Comparison of ENCODE assay signal across 16 mouse cellular contexts in the genomic region with DNA sequence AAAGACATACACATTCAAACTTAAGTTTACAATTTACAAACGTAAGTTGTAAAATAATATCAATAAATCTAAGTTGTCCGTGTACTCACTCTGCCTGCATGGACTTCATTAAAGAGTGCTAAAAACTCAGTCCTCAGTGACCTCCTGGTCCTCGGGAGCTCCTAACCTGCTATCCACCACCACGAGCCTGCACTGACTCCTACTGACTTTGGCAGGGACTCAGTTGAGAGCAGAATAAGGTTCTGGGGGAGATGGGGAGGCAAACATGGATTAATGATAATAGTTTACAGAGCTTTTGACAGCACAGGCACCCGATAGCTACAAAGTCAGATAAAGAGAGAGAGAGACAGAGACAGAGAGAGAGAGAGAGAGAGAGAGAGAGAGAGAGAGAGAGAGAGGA.
"Had no signal": no experiment of that assay in that cellular context is flagged by ENCODE, and none has a peak within 500 bp of the region (broad histone marks: within the 10 kb centered on the region; RNA-seq: fewer than 3 reads in every experiment).

No protein-coding gene starts in this region.

- H3K4me2 ChIP-seq: neural tube, embryonic 13.5 days; neural tube, embryonic 15.5 days; stomach, embryonic 15.5 days had no signal

- H3K9ac ChIP-seq: neural tube, embryonic 13.5 days; neural tube, embryonic 15.5 days; stomach, embryonic 15.5 days had no signal

- H3K27ac ChIP-seq: neural tube, embryonic 13.5 days; neural tube, embryonic 15.5 days; stomach, embryonic 15.5 days; stomach, postnatal 0 days had no signal

- DNase-seq: retina, postnatal 1 day; right cerebral cortex, adult 18-20 months; right cerebral cortex, postnatal 14 days; right cerebral cortex, postnatal 25 days; right cerebral cortex, postnatal 4 days; spleen, adult 18-20 months; thymus, adult 18-20 months; thymus, adult 2 months; thymus, postnatal 14 days; thymus, postnatal 25 days; thymus, postnatal 36 days; thymus, postnatal 4 days had no signal

- H3K4me1 ChIP-seq: neural tube, embryonic 13.5 days; neural tube, embryonic 15.5 days; stomach, embryonic 15.5 days had no signal

- H3K9me3 ChIP-seq: neural tube, embryonic 13.5 days; neural tube, embryonic 15.5 days; stomach, embryonic 15.5 days had no signal

- H3K36me3 ChIP-seq: stomach, embryonic 15.5 days had no signal

- H3K27me3 ChIP-seq: neural tube, embryonic 13.5 days; neural tube, embryonic 15.5 days; stomach, embryonic 15.5 days had no signal

- H3K4me3 ChIP-seq: neural tube, embryonic 13.5 days; neural tube, embryonic 15.5 days; stomach, embryonic 15.5 days had no signal
